Mouse (Mus musculus): ENCODE measurements around the gene Spc25. TPM values are rescaled to one million over a fixed set of nuclear protein-coding genes. Genes with fewer than 3 reads are reported as not detected.
A peak's percentile ranks its signal among the peaks of the same experiment; 100 is the strongest.

Spc25 gene
- polyA plus RNA-seq, 1 experiment from 2014 or later, result 24.5 TPM

GRCm38 (mm10) chr2:69221868-69222416 is 15.9 kb upstream of the Spc25 start:
- no peaks in the 10 kb centered on the region for H3K27me3 ChIP-seq (replicated peaks)
- no peaks in the 10 kb centered on the region for H3K36me3 ChIP-seq (replicated peaks)
- H3K4me2 ChIP-seq, result no peak overlapping the region
- no peaks in the 10 kb centered on the region for H3K9me3 ChIP-seq
- WGBS, result 31% methylated on average over 5 of the region's 5 CpGs
- no peak for ATAC-seq (replicated peaks)
- H3K4me3 ChIP-seq, result no peak overlapping the region
- H3K4me1 ChIP-seq, result no peaks in the 10 kb centered on the region
- no peak overlapping the region for H3K27ac ChIP-seq
- H3K9ac ChIP-seq, result no peak overlapping the region

GRCm38 (mm10) chr2:69215242-69215641 is 9.2 kb upstream of the Spc25 start:
- Histone ChIP-seq H3K27me3 (replicated peaks) (no peaks in the 10 kb centered on the region), H3K4me2 (no peak overlapping the region), H3K4me1 (no peaks in the 10 kb centered on the region), H3K36me3 (replicated peaks) (no peaks in the 10 kb centered on the region), H3K9ac (no peak overlapping the region), H3K27ac (no peak overlapping the region), H3K4me3 (no peak overlapping the region), H3K9me3 (no peaks in the 10 kb centered on the region)
- 73% methylated on average over 7 of the region's 7 CpGs for whole genome bisulfite sequencing
- ATAC-seq (replicated peaks), result no peak

- no peaks in the 10 kb centered on the region for H3K4me1 ChIP-seq
- H3K4me3 ChIP-seq, result no peak overlapping the region
- no peak overlapping the region for H3K27ac ChIP-seq
- ATAC-seq (replicated peaks), result no peak
- WGBS, result 65% methylated on average over 10 of the region's 10 CpGs
- H3K9ac ChIP-seq, result no peak overlapping the region
- no peaks in the 10 kb centered on the region for H3K27me3 ChIP-seq (replicated peaks)
- no peaks in the 10 kb centered on the region for H3K36me3 ChIP-seq (replicated peaks)
- H3K4me2 ChIP-seq, result no peak overlapping the region
- no peaks in the 10 kb centered on the region for H3K9me3 ChIP-seq
Measured at GRCm38 (mm10) chr2:69212652-69213051, 6.7 kb upstream of the Spc25 start.

- Histone ChIP-seq H3K36me3 (replicated peaks) (no peaks in the 10 kb centered on the region), H3K27ac (no peak within 1 kb of the TSS), H3K4me3 (no peak within 1 kb of the TSS), H3K27me3 (replicated peaks) (no peaks in the 10 kb centered on the region), H3K9ac (no peak within 1 kb of the TSS), H3K4me2 (no peak within 1 kb of the TSS), H3K4me1 (no peaks in the 10 kb centered on the region), H3K9me3 (no peaks in the 10 kb centered on the region)
- ATAC-seq (replicated peaks), result no peak
- 79% methylated on average over 7 of the region's 7 CpGs for WGBS
Measured at GRCm38 (mm10) chr2:69210773-69211172, 4.8 kb upstream of the Spc25 start, which contains the start of gene G6pc2. TSS of gene G6pc2 (plus strand) at chr2:69211073.

GRCm38 (mm10) chr2:69209684-69210083 is 3.7 kb upstream of the Spc25 start:
- Histone ChIP-seq H3K9me3 (no peaks in the 10 kb centered on the region), H3K36me3 (replicated peaks) (no peaks in the 10 kb centered on the region), H3K4me2 (no peak overlapping the region), H3K27me3 (replicated peaks) (no peaks in the 10 kb centered on the region), H3K9ac (no peak overlapping the region), H3K27ac (no peak overlapping the region), H3K4me3 (no peak overlapping the region), H3K4me1 (peaks cover 5% of the 10 kb centered on the region)
- WGBS, result 92% methylated on average over 3 of the region's 3 CpGs
- ATAC-seq (replicated peaks), result no peak

GRCm38 (mm10) chr2:69206523-69206922 is 529 bp upstream of the Spc25 start:
- H3K9me3 ChIP-seq, result no peaks in the 10 kb centered on the region
- H3K4me3 ChIP-seq, result no peak overlapping the region
- H3K9ac ChIP-seq, result no peak overlapping the region
- ATAC-seq (replicated peaks), result peak; percentile 43; the same call in 1 of the 2 replicates
- H3K27ac ChIP-seq, result no peak overlapping the region
- H3K4me1 ChIP-seq, result peaks cover 5% of the 10 kb centered on the region
- WGBS, result 25% methylated on average over 7 of the region's 7 CpGs
- H3K36me3 ChIP-seq (replicated peaks), result no peaks in the 10 kb centered on the region
- no peaks in the 10 kb centered on the region for H3K27me3 ChIP-seq (replicated peaks)
- 0 out of 2 replicates have a peak overlapping the region, but pooled peaks have one; percentile 94 for H3K4me2 ChIP-seq

GRCm38 (mm10) chr2:69205185-69205584 is 809 bp downstream of the Spc25 start:
- no peak for ATAC-seq (replicated peaks)
- H3K36me3 ChIP-seq (replicated peaks), result no peaks in the 10 kb centered on the region
- 20% methylated on average over 6 of the region's 6 CpGs for WGBS
- H3K4me3 ChIP-seq, result peak overlapping the region; percentile 66
- H3K9ac ChIP-seq, result peak overlapping the region; percentile 38; the same call in 1 of the 2 replicates
- peaks cover 5% of the 10 kb centered on the region for H3K4me1 ChIP-seq
- peak overlapping the region; percentile 94 for H3K4me2 ChIP-seq
- H3K27ac ChIP-seq, result no peak overlapping the region
- no peaks in the 10 kb centered on the region for H3K9me3 ChIP-seq
- no peaks in the 10 kb centered on the region for H3K27me3 ChIP-seq (replicated peaks)

- Histone ChIP-seq H3K9me3 (no peaks in the 10 kb centered on the region), H3K4me3 (no peak overlapping the region), H3K36me3 (replicated peaks) (no peaks in the 10 kb centered on the region), H3K9ac (no peak overlapping the region), H3K27me3 (replicated peaks) (no peaks in the 10 kb centered on the region), H3K4me1 (no peaks in the 10 kb centered on the region), H3K27ac (no peak overlapping the region), H3K4me2 (no peak overlapping the region)
- 96% methylated on average over 5 of the region's 5 CpGs for WGBS
- no peak for ATAC-seq (replicated peaks)
Measured at GRCm38 (mm10) chr2:69193555-69193954, 12.4 kb downstream of the Spc25 start.

- no peak for ATAC-seq (replicated peaks)
- WGBS, result 88% methylated on average over 5 of the region's 5 CpGs
- no peak overlapping the region for H3K4me3 ChIP-seq
Measured at GRCm38 (mm10) chr2:69191059-69191458, 14.9 kb downstream of the Spc25 start.

GRCm38 (mm10) chr2:69189222-69189621 is 16.8 kb downstream of the Spc25 start:
- Histone ChIP-seq H3K9ac (no peak overlapping the region), H3K27me3 (replicated peaks) (no peaks in the 10 kb centered on the region), H3K4me2 (no peak overlapping the region), H3K9me3 (no peaks in the 10 kb centered on the region), H3K36me3 (replicated peaks) (no peaks in the 10 kb centered on the region), H3K4me1 (no peaks in the 10 kb centered on the region), H3K4me3 (no peak overlapping the region), H3K27ac (no peak overlapping the region)
- no peak for ATAC-seq (replicated peaks)
- 71% methylated on average over 4 of the region's 4 CpGs for WGBS

More at GRCm38 (mm10) chr2:69191059-69191458, 14.9 kb downstream of the Spc25 start:
- H3K27ac ChIP-seq, result no peak overlapping the region
- no peaks in the 10 kb centered on the region for H3K36me3 ChIP-seq (replicated peaks)
- H3K4me2 ChIP-seq, result no peak overlapping the region
- no peak overlapping the region for H3K9ac ChIP-seq
- H3K4me1 ChIP-seq, result no peaks in the 10 kb centered on the region
- H3K27me3 ChIP-seq (replicated peaks), result no peaks in the 10 kb centered on the region
- no peaks in the 10 kb centered on the region for H3K9me3 ChIP-seq

GRCm38 (mm10) chr2:69188732-69189131 is 17.3 kb downstream of the Spc25 start:
- Histone ChIP-seq H3K9me3 (no peaks in the 10 kb centered on the region), H3K4me3 (no peak overlapping the region), H3K4me2 (no peak overlapping the region), H3K36me3 (replicated peaks) (no peaks in the 10 kb centered on the region), H3K27me3 (replicated peaks) (no peaks in the 10 kb centered on the region), H3K4me1 (no peaks in the 10 kb centered on the region), H3K9ac (no peak overlapping the region), H3K27ac (no peak overlapping the region)
- ATAC-seq (replicated peaks), result no peak
- 88% methylated on average over 6 of the region's 6 CpGs for WGBS

- no peak for ATAC-seq (replicated peaks)
- no peak overlapping the region for H3K9ac ChIP-seq
- no peak overlapping the region for H3K4me2 ChIP-seq
- WGBS, result 85% methylated on average over 2 of the region's 2 CpGs
- H3K4me3 ChIP-seq, result no peak overlapping the region
- H3K36me3 ChIP-seq (replicated peaks), result no peaks in the 10 kb centered on the region
- H3K27ac ChIP-seq, result no peak overlapping the region
- H3K27me3 ChIP-seq (replicated peaks), result no peaks in the 10 kb centered on the region
- no peaks in the 10 kb centered on the region for H3K4me1 ChIP-seq
- H3K9me3 ChIP-seq, result no peaks in the 10 kb centered on the region
Measured at GRCm38 (mm10) chr2:69187990-69188389, 18.0 kb downstream of the Spc25 start.

- 94% methylated on average over 4 of the region's 4 CpGs for WGBS
Measured at GRCm38 (mm10) chr2:69179721-69180120, 26.3 kb downstream of the Spc25 start.

More at GRCm38 (mm10) chr2:69179721-69180120, 26.3 kb downstream of the Spc25 start:
- no peaks in the 10 kb centered on the region for H3K4me1 ChIP-seq
- no peak overlapping the region for H3K4me3 ChIP-seq
- H3K4me2 ChIP-seq, result no peak overlapping the region
- no peaks in the 10 kb centered on the region for H3K27me3 ChIP-seq (replicated peaks)
- H3K9me3 ChIP-seq, result no peaks in the 10 kb centered on the region
- no peak for ATAC-seq (replicated peaks)
- H3K9ac ChIP-seq, result no peak overlapping the region
- H3K36me3 ChIP-seq (replicated peaks), result no peaks in the 10 kb centered on the region
- H3K27ac ChIP-seq, result no peak overlapping the region
